Mouse (Mus musculus): Measurements from ENCODE around the gene Trim9.

The Trim9 gene

GRCm38 (mm10) chr12:70347202-70347841 is at the start of gene Trim9:
Gene Trim9, minus strand, starts transcription at chr12:70347614.
- peak; percentile 79 for ATAC-seq (ENCODE audit: low TSS enrichment)

- ATAC-seq (ENCODE audit: low TSS enrichment), result no peak
Measured at GRCm38 (mm10) chr12:70395061-70395460, 47.6 kb upstream of the Trim9 start.

DNA sequence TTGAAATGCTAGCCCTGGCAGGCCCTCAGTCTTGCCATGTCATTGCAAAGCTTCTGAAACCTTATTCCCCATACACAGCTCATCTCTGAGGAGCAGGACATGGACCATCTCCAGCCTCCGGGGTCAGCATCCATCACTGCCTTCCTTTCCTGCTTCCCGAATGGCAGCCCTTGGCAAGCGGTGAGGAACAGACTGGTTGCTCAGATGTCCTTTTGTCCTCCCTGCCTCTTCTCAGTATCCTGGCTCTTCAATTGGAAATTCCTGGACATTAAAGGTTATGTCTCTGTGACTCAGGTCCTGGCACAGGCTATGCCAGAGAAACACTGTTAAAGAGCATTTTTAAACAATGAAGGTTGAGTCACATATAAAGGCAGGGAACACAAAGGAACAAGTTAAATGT is 43.8 kb upstream of the Trim9 start:
- ATAC-seq (ENCODE audit: low TSS enrichment), result no peak

DNA sequence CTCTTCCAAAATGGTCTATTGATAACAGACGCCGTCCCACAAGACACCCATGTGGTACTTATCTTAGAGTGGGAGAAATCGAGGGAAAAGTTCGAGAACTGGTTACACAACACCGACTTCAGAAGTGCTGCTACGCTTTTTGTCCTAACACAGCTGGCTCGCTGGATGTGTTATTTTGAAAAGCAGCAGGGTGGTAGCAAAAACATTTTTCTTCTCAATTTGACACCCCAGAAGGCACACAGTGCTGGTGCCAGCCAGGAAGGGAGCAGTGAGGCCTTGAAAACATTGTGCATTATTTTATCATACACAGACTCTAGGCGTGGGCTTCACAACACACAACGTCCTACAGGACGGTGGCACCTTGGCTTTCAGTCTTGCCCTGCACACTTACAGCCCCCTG is 27.6 kb upstream of the Trim9 start:
- no peak for ATAC-seq (ENCODE audit: low TSS enrichment)

GRCm38 (mm10) chr12:70372874-70373273 is 25.5 kb upstream of the Trim9 start:
- ATAC-seq (ENCODE audit: low TSS enrichment), result peak; percentile 74

- peak; percentile 55 for ATAC-seq (ENCODE audit: low TSS enrichment)
Measured at GRCm38 (mm10) chr12:70369348-70369747, 21.9 kb upstream of the Trim9 start.

DNA sequence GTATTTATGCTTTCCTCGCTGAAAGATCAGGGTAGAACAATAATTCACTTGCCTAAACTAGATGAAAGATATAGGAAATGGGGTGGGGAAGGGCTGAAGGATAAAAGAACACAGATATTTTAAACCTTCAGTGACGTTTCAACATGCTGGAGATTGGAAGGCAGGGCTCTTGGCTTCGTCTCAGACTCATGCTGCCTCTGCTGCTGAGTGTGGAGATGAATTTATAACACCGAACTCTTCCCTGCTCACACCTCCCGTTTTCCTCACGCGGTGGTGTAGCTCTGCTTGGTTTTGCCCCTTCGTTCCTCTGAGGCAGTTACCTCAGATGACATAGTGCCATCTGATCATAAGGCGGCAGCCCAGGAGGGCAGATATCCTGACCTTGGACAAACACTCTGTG is 21.4 kb upstream of the Trim9 start:
- peak; percentile 60 for ATAC-seq (ENCODE audit: low TSS enrichment)

DNA sequence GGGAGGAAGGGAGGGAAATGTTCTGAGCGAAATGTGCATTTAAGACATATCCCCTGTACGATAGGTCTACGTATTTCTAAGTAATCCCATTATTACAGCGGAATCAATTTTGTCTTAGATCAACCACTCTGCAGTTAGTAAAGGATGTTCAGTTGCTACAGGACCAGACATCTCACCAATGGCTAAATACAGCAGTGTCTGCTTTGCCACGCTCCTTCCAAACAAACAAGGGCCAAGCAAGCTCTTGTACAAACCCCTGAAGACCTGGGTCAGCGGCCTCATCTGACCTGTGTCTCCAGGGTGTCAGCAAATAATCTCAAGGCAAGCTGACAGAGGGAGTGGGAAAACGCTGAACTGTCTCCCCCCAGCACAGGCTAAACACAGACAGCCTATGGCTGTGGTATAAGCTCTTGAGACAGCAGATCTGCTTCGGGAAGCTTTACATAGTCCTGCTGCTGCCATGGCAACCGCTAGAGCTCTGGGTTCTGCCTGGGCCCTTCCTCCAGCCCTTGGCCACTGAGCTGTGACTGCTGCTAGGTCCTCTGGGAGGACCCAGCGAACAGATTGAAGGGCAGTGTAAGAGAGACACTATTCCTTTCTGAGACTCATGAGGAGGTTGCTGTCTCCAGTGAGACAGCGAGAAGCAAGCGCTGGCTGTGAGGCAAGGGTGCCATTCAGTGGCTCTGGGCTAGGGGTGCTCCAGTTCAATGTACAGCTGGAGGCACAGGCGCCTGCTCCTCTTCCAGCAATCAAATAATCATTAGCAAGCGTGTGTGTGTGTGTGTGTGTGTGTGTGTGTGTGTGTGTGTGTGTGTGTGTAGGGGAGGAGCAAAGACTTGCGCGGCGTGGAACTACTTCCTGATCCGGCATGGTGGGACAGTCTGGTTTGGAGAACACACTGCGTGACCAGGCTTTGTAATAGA is 20.2 kb upstream of the Trim9 start:
- ATAC-seq (ENCODE audit: low TSS enrichment), result peak; percentile 91

DNA sequence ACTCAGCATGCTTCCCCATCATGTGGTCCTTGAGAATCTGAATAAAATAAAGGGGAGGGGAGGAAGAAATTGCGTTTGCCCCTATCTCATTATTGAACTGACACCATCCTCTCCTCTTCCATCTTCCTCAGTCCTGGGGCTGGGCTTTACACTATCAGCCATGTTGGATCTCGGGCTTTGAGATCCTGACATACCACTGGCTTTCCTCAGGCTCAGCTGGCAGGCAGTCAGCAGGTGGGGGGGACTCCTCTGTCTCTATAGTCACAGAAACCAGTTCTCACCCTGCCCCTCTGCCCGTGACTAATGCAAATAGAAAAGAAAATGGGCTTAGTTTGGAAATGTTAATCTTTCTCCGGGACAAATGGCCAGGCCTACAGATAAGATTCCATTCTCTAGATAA is 15.6 kb upstream of the Trim9 start:
- no peak for ATAC-seq (ENCODE audit: low TSS enrichment)

GRCm38 (mm10) chr12:70360276-70360675 is 12.9 kb upstream of the Trim9 start:
- ATAC-seq (ENCODE audit: low TSS enrichment), result no peak

DNA sequence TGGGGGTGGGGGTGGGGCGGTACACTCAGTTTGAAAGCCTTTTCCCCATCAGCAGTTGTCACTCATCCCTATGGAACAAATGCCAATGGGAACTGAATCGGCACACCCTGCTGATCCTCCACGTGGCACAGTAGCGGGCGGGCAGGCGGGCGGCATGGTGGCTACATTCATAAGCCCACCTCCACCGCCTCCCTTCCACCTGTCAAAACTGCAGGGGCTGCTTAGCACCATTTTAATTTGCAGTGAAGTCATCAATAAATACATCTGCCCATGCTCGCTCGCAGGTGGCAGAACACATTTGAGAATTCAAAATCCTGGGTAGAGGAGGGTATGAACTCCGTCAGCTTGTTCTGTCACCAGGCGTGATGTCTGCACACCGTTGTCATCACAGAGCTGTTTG is 12.0 kb upstream of the Trim9 start:
- peak; percentile 35; the same call in 1 of the 2 replicates for ATAC-seq (ENCODE audit: low TSS enrichment)

GRCm38 (mm10) chr12:70354926-70355325 is 7.5 kb upstream of the Trim9 start:
- no peak for ATAC-seq (ENCODE audit: low TSS enrichment)

- ATAC-seq (ENCODE audit: low TSS enrichment), result peak; percentile 41
Measured at GRCm38 (mm10) chr12:70350490-70350889, 3.1 kb upstream of the Trim9 start.

- ATAC-seq (ENCODE audit: low TSS enrichment), result no peak
Measured at GRCm38 (mm10) chr12:70349788-70350187, 2.4 kb upstream of the Trim9 start.

- ATAC-seq (ENCODE audit: low TSS enrichment), result no peak
Measured at GRCm38 (mm10) chr12:70348026-70348425, 612 bp upstream of the Trim9 start.

DNA sequence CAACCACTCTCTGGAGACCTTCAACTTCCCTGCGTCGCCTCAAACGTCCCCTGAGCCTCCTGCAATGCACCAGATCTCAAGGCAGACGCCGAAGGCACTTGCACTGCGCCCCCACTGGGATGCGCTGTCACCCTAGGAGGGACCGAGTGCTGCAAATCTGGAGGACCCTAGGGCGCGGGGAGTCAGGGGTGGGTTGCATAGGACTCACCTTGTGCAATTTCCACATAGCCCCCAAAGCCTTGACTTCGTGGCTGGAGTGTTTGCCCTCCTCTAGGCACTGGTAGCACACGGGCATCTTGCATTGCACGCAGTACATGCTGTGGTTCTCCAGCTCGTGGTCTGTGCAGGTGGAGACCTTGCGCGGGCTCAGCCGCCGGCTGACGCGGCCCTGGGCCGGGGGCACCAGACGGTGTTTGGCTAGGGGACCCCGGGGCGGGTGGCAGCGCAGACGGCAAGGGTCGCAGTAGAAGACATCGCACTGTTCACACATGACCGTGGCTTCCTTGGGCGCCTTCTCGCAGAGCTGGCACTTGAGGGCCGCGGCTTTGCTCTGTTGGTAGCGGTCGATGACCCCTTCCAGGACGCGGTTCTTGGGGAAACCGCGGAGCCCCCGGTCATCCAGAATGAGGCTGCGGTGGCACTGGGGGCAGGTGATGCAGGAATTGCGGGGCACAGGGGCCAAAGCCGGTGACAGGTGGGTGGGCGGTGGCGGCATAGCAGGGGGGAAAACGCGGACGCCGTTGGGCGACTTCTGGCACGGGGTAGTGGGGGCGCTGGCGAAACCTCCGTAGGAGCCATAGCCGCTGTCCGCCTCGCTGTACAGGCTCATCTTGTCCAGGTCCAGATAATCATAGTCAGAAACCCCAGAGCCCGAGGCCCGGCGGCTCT is 1.0 kb downstream of the Trim9 start:
- ATAC-seq (ENCODE audit: low TSS enrichment), result peak; percentile 29

DNA sequence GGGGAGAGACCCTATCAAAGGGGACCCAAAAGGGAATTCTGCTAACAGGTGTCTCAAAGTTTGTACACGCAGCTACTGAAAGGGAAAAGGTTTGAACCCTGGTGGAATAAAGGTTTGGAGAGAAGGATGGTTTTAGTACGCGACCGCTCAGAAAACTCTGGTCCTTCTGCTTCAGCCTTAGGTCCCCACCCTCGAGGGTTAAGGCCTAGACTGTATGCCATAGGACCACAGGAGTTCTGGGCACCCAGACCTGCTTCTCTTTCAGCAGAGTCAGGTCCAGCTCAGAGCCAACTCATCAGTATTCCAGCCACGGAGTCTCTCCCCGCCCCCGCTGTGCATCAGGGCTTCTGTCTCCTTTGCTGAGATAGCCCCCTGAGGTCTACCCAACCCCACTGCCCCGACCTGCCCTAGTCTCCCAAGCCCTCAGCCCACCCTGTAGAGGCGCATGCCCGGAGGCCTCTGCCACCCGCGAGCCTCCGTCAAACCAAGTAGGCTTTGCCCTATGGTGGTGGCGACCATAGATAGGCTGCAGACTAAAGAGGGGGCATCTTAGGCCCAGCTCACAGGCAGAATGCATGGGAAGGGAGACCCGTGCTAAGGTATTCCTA is 1.8 kb downstream of the Trim9 start:
- ATAC-seq (ENCODE audit: low TSS enrichment), result peak; percentile 8; the same call in 1 of the 2 replicates

DNA sequence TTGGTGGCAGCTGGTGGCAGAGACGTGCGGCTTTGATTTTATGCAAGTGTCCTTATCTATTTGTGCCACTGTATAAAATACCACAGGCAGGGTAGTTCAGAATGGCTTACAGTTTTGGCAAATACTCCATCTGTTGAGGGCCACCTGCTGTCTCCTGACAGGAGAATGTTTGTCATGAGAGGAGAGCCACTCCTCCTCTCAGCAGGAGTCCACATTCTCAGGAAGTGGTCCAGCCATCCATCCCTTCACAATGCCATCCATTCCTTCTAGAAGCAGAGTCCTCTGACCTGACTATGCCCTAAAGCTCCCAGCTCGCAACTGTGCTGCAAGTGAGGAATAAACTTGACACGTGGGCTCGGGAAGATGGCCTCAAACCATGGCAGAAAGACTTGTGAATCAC is 12.2 kb downstream of the Trim9 start:
- no peak for ATAC-seq (ENCODE audit: low TSS enrichment)

- ATAC-seq (ENCODE audit: low TSS enrichment), result no peak
Measured at GRCm38 (mm10) chr12:70333253-70333805, 14.1 kb downstream of the Trim9 start.

GRCm38 (mm10) chr12:70329059-70329458 is 18.4 kb downstream of the Trim9 start:
- ATAC-seq (ENCODE audit: low TSS enrichment), result peak; percentile 6; the same call in 1 of the 2 replicates

GRCm38 (mm10) chr12:70326956-70327355 is 20.5 kb downstream of the Trim9 start:
- no peak for ATAC-seq (ENCODE audit: low TSS enrichment)
